Mouse (Mus musculus): ENCODE data around the gene Ccdc120. TPM values are rescaled to one million over a fixed set of nuclear protein-coding genes. Genes with fewer than 3 reads are reported as not detected.
A peak's percentile ranks its signal among the peaks of the same experiment; 100 is the strongest.

Ccdc120 gene
- total RNA-seq (2021): 10 to 100 TPM; 14.3 to 16.0 TPM

DNA sequence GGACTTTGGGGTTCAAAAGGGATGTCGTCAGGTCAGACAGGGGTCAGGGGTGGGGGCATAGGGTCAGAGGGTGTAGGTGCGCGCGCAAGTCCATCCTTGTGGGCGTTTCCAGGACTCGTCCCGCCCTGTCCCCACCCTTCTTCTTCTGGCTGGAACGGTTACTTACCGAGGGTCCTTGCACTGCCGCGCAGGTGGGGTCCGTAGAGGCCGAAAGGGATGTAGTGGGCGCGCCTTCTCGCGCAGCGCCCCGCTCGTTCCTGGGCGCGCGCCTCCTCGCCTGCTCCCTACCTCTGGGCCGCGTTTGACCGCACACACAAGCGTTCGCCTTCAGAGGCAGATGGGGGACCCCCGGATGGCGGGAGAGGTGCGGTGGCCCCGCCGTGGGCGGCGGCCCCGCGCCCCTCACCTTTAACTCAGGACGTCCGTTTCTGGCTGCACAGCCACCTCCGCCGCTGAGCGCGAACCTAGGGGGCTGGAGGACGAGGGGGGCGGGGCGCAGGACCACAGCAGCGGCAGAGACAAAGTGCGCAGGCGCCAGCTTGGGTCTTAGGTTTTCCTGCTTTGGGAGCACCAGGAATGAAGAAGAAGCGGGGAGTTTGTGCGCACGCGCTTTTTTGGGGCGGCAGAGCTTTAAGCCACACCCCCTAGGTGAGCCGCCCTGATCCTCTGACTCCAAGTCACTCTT is at the start of gene Ccdc120:
Ccdc120 (minus strand) TSS at position 474 of the 685 bp plus-strand sequence.
- DNase-seq: peak; percentile 57 to 65

DNA sequence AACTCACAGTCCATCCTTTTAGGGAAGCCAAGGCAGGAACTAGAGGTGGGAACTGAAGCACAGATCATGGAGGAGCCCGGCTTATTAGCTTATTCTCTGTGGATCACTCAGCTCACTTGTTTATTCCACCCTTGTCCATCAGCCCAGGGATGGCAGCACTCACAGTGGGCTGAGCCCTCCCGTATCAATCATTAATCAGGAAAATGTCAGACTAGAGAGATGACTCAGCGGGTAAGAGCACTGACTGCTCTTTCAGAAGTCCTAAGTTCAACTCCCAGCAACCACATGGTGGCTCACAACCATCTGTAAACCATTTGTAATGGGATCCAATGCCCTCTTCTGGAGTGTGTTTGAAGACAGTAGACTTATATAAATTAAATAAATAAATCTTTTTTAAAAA is 46.6 kb upstream of the Ccdc120 start:
- no peak for DNase-seq

DNA sequence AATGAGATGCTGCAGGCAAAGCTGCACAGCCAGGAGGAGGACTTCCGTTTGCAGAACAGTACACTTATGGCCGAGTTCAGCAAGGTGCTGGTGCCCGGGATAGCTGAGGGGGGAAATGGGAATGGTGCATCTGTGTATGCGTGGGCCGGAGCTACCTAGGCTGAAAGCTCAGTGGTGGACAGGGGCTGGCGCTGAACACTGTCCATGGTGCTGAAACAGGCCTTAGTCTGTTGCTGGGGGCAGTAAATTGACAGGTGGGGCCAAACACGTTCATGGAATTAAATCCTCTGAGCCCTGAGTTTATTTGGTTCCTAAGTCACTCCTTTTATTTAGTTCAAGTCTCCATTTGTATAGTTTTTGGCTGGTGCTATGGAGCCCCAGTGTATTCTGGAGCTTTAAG is 44.3 kb upstream of the Ccdc120 start:
- DNase-seq: no peak

DNA sequence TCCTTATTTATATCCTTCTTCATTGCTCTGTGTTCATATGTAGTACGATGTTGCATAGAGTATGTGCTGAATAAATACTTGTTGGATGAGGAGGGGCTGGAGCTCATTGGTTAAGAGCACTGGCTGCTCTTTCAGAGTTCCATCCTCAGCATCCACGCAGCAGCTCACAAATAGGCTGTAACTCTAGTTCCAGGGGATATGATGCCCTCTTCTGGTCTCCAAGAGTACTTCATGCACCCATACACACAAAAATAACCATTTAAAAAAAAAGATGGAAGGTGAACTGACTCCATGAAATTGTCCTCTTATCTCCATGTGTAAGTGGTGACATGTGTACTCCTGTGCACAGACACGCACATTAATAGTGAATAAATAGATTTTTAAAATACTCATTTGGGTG is 42.7 kb upstream of the Ccdc120 start:
- no peak for DNase-seq

DNA sequence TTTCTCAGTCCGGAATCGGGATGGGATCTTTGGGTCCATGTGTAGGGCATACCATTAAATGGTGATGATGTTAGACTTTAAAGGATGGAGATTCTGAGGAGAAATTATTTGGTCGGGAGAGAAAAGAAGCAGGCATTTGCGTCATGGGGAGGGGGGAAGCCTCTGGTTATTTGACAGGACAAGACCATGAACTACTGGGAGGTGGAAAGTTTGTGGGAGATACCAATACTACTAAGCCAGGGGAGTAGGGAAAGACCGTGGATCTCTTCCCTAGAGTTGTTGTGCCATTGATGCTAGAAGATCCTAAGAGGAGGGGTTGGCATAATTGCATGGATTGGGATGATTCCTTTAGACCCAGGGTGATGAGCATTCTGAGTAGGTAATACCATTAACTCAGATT is 39.6 kb upstream of the Ccdc120 start:
- DNase-seq: no peak

DNA sequence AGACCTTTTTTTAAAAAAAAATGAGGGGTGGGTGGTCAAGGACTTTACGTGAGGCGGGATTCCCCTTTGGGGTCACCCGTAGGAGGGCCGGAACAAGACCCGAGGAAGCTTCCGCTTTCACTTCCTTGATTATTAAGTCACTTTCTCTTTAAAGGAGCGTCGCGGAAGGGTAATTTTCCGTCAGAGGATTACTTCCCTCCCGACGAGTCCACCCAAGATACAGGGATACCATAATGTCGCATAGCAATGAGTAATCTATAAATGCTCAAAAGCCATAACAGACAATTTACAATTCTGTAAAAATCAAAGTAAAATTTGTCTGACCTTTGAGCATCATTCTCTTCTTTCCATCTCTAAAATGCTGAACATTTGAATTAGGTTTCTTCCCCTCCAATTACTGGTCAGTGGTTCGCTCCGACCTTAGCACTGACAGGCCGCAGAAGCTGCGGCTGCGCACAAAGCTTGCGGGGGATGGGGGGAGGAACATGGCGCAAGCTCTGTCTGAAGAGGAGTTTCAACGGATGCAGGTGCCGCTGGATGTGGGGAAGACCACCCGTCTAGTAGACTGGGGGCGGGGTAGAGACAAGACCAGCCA is 38.9 kb upstream of the Ccdc120 start, which contains the start of gene Gripap1:
Gripap1 (plus strand) TSS at position 224 of the 595 bp plus-strand sequence.
- DNase-seq: peak; percentile 52 to 70

DNA sequence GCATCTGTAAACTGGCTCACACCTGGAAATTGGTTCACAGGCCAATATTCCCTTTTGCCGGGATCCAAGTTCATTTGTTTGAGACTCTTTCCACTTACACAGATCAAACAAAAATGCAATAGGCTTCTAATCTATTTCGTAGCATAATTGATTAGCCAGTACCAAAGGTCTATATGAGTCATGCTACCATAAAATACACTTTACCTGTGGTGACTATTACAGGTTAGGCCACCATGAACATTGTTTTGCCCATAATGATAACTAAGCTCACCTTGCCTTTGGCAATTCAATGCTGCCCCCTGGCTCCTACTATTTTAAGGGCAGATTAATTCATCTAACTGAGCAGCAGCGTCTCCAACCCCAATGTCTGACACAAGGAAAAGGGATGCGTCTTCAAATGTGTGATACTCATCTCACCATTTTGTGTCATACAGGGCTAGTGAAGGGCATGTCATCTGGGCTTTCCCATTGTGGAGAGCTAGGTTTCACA is 31.9 kb upstream of the Ccdc120 start:
- no peak for DNase-seq

DNA sequence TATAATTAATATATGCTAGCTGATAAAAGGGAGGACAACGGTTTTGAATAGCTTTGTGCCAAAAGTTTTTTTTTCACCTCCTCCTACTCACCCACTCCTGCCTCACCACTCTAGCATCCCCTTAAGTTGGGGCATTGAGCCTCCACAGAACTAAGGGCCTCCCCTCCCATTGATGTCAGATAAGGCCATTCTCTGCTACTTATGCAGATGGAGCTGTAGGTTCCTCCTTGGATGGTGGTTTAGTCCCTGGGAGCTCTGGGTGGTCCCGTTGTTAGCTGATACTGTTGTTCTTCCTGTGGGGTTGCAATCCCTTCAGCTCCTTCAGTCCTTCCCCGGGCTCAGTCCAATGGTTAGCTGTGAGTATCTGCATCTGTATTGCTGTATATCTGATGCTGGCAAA is 28.6 kb upstream of the Ccdc120 start:
- no peak for DNase-seq

DNA sequence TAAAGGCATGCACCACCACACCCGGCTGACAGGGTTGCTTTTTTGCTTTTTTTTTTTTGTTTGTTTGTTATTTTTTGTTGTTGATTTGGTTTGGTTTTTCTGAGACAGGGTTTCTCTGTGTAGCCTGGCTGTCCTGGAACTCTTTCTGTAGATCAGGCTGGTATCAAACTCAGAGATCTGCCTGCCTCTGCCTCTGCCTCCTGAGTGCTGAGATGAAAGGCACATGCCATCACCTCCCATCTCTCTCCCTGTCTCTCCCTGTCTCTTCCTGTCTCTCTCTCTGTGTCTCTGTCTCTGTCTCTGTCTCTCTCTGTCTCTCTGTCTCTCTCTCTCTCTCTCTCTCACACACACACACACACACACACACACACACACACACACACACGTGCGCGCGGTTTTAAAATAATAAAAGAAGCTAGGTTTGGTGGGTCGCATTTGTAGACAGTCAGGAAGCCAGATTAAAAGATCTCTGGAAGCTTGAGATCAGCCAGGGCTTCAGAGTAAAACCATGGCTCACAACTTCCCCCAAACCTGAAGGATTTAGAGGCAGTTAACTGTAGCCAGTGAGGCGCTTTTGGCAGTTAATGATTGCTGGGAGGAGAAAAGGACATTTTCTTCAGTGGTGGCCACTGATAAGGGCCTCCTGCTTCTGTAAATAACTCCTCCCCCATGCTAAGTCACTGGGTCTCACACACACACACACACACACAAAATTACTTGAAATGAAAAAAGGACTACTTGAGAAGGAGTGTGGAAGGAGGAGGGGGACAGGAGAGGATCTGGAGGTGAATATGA is 27.9 kb upstream of the Ccdc120 start:
- no peak for DNase-seq

DNA sequence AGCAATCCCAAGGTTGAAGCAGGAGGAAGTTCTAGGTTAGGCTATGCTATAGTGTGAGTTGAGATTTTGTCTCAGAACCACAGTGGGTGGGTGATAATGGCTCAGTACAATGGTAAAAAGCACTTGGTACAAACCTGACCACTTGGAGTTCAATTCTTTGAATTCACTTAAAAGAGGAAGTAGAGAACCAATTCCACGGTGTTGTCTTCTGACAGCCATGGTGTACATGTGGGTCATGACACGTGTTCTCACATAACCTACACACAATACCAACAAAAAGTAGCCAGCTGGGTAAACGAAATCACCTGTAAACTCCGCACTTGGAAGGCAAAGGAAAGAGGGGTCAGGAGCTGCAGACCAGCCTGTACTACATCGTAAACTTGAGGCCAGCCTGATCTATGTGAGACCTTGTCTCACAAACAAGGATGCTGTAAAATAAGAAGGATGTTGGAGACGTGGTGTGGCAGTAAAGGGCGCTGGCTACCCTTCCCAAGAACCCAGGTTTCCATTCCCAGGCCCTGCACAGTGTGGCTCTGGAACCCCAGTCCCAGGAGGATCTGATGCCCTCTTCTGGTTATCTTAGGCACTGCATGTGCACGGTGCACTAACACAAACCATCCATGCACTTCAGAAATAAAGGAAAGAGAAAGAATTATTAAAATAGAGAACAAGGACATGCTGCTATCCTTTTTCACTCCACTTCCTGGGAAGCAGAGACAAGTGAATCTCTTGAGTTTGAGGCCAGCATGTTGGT is 25.8 kb upstream of the Ccdc120 start:
- DNase-seq: no peak

DNA sequence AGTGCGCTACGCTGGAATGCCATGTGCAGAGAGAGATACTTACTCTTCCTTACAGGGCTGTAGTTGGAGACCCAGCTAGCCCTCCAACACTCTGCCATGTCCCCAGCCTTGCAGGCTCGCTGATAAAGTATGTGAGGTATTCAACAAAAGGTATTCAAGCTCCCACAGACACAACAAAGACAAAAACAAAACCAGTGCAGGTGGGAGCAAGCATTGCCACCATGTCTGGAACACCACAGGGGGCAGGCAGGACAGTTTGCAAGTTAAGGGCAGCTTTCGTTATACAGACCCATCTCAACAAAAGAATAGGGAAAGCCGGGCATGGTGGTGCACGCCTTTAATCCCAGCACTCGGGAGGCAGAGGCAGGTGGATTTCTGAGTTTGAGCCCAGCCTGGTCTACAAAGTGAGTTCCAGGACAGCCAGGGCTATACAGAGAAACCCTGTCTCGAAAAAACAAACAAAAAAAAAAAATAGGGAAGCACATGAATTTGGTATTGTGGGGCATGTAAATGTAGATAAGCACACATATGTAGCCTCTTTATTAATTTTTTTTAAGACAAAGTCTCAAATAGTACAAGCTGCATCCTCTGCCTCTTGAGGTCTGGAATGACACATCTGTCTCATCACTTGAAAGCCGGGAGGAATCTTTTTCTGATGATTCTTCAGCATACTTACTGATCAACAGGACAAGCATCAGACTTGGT is 24.9 kb upstream of the Ccdc120 start:
- DNase-seq: no peak

DNA sequence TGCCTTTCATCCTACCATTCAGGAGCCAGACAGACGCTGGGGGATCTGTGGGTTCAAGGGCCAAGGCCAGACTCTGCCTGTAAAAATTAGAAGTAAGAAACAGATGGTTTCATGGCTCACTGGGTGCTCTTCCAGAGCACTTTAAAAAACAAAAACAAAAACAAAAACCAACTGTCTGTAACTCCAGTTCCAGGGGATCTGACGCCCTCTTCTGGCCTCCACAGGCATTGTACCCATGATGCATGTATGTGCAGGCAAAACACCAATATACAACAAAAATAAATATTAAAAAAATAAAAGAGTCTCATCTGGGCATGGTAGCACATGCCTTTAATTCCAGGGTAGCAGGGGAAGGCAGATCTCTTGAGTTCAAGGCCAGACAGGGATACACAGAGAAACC is 22.1 kb upstream of the Ccdc120 start:
- no peak for DNase-seq

DNA sequence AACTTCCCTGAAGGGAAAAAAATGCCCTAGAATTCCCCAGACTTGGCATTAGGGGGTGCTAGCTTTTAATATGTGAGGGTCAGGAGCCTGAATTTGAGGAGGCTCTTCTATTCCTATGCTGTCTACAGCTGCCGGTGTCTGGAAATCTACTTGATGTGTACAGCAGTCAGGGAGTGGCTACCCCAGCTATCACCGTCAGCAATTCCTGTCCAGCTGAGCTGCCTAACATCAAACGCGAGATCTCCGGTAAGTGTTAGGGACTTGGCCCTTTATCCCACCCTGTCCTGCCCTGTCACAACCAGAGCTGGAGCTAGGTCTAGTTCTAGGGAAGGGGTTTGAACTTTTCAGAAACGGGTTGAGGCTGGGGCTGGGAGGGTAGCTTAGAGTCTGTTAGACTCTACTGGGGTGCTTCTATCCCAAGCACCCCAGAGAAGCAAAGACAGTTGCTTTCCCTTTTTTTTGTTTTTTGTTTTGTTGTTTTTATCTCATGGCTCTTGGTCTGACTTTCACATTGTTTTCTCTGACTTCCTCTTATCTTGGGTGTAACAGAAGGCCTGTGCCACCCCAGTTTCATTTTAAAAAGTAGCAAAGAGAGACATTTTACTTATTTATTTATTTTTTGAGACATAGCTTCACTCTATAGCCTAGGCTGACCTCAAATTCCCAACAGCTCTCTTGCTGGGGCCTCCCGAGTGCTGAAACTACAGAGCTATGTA is 18.8 kb upstream of the Ccdc120 start:
- DNase-seq: no peak

DNA sequence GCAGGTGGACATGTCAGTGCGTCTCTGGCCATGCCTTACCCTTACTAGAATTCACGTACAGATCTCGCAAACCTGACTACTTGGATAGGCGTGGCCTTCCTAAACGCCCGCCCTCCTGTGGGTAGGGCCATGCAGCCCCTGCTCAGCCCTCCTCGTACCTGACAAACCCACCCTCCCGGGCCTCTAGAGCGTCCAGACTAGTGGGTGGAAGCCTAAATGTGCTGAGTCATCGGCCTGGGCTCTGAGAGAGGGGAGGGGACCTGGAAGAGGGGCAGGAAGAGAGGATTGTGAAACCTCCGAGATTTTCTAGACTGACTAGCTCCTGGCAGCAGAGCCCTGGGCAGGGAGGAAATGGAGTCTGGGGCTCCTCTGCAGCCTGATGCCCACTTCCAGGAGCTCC is 15.1 kb upstream of the Ccdc120 start:
- DNase-seq: no peak

DNA sequence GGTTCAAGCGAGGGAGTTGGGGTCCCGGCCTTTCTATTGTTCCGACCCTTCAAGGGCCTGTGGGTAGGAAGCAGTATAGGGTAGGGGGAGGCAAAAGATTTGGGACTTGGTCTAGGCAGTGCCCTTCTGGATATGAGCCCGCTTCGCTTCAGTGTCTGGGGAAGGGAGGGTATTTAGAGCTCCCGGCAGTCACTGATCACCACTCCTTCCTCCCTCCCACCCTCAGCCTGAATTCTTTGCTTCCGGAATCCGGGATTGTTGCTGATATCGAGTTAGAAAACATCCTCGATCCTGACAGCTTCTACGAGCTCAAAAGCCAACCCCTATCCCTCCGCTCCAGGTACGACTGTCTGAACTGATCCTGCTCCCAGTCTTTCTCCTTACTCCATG is 14.6 kb upstream of the Ccdc120 start:
- DNase-seq: no peak

DNA sequence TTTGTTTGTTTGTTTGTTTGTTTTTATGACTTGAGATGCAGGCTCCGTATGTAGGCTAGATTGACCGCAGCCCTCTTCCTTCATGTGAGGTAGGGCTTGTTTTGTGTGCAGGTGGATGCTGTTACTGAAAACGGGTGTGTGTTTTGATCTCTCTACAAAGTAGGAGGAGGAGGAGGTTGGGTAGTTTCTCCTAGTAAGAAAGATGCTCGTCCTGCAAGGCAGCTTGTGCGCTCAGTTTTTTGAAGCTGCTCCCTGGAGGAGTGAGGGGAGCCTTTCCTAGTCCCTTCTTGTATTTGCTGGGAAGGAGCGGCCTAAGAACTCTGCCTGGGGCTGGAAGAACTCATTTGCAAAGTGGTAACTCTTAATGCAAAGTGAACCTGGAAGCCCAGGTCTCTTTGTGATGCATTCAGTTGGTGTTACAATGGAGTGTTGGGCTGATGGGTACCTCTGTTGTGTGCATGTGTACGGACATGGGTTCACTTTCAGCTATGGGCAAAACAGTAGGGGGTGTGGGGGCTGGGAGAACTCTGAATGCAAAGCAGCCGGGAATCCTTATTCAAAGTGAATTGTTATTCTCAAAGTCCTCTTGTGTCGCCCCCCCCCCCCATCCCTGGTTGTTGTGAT is 14.1 kb upstream of the Ccdc120 start:
- DNase-seq: no peak

DNA sequence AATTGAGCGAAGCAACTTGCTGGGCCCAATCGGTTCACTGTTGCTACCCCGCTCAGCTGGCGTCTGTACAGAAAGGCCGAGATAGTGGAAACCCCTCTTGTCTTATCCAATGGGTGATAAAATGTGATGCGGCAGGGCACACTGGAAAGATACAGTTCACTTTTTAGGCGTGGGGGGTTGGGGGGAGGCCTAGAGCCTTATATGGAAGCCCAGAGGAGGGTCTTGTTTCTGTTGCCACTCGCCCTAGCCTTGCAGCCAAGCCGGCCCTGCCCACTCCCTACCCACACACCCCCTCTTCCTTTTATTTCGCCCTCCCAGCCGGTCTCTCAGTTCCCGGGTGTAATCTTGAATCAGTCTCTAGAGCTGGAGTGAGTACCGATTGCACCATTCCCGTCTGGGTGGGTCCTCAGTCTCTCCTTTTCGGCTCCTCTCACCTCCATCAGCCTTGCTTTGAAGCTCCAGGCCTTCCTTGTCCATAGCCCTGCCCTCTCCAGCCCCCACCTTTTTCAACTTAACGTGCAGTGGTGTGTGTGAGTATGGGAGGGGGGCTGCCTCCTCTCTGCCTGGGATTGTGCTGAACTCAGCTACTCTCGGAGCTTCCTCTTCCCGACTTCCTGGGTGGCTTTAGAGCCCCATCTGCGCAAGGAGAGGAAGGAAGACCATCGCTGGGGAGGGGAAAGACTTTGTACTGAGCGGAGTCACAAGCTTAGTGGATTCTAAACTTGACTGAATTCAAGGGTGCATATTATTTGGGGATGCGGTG is 13.1 kb upstream of the Ccdc120 start:
- DNase-seq: peak in 1 of 2 experiments; percentile 26

DNA sequence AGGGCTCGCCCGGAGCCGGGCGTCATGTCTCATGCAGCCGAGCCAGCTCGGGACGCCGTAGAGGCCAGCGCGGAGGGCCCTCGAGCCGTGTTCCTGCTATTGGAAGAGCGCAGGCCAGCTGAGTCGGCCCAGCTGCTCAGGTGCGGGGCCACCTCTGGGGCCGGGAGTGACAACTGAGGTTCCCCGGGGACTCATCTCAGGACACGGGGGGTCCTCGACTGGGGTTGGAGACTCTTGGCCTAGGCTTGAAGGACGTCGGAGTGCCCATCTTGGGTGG is 12.2 kb upstream of the Ccdc120 start:
- DNase-seq: no peak

DNA sequence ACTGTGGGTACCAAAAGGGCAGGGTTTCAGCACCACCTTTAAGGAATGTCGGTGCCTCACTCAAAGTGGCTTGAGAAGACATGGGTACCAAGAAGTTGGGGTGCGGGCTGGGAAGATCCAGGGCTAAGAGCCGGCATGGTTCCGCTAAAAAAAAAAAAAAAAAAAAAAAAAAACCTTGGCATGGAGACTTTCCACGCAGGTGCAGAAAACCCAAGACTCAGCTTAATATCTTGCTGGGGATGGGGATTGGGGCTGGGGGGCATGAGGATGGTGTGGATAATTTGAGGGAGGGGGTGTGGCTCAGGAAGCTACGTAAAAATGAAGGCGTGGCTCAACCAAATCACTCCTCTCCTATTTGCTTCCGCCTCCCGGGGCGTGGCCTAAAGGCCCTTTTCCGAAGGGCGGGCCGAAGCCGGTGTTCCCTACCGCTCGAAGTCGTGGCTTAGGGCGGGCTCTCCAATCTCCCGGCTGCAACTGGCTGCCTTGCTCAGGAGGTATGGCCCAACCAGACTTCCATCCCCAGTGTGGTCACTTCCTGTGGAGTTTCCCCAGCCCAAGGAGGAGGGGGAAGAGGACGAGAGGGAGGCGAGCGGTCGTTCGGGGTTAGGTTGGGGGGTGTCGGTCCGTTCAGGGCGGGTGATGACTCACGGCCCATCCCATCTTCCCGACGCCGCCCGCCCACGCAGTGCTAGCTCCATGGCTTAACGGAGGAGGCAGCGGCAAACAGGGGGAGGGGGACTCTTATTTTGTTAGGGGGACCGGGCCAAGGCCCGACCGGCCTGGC is 11.6 kb upstream of the Ccdc120 start, which contains the start of gene Tfe3:
Tfe3 (plus strand) TSS at position 424 of the 784 bp plus-strand sequence.
- peak; percentile 89 to 90 for DNase-seq
